Mouse (Mus musculus): Measurements from ENCODE around the gene Slc26a5. TPM values are rescaled to one million over a fixed set of nuclear protein-coding genes. Genes with fewer than 3 reads are reported as not detected.

Slc26a5 gene
- polyA plus RNA-seq, 1 experiment from 2014 or later, result 0.30 TPM

DNA sequence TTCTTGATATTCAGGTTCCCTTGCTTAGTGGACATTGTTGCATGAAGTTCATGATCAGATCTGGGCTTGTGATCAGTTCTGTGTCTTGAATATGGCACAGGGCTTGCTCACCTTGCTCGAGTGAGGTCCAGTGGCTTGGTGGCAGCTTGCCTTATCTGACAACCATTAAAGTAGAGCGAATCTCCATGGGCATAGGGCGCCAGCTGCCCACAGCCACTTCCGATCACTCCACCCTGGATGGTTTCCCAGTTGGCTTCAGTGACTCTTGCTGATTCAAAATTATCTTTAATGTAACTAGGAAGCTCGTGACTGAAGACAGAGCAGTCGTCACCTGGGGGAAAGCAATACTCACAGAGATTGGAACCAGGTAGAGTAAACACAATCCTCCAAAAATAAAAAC, 33.5 kb upstream of the Slc26a5 start:
- H3K4me1 ChIP-seq (ENCODE audit: insufficient read depth), result no peaks in the 10 kb centered on the region
- no peak overlapping the region for H3K4me2 ChIP-seq
- no peak overlapping the region for H3K4me3 ChIP-seq (ENCODE audit: low read depth, low read length)
- H3K9ac ChIP-seq, result no peak overlapping the region
- H3K36me3 ChIP-seq (ENCODE audit: insufficient read depth), result no peaks in the 10 kb centered on the region
- DNase-seq (no peak), ATAC-seq (ENCODE audit: insufficient read depth) (no peak)
- no peaks in the 10 kb centered on the region for H3K9me3 ChIP-seq (ENCODE audit: low read depth, low read length)
- no peaks in the 10 kb centered on the region for H3K27me3 ChIP-seq (ENCODE audit: insufficient read depth, low read length)
- TF ChIP-seq CTCF (IDR thresholded peaks at IDR 0.05; ENCODE audit: low read depth), result no peak
- WGBS, result 82% methylated on average over 6 of the region's 6 CpGs
- H3K27ac ChIP-seq (ENCODE audit: low read depth), result no peak overlapping the region

DNA sequence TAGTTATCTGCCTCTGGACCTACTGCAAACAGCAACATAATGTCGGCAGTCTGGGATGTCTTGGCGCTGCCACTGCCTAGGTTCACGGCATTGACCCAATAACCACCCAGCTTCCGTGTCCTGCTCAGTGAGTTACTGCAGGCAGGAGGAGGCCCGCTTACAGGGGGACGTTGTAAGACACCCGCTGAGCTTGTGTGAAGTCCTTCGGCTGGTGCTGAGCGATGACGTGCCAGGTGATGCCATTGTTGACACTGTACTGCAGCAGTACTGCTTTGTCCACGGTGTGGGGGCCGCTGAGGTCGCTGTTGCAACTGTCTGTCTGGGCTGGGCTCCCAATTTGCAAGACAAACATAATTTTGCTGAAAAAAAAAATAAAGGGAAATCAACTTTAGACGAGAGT, 31.2 kb upstream of the Slc26a5 start:
- Histone ChIP-seq H3K9me3 (ENCODE audit: low read depth, low read length) (no peaks in the 10 kb centered on the region), H3K36me3 (ENCODE audit: insufficient read depth) (no peaks in the 10 kb centered on the region), H3K4me1 (ENCODE audit: insufficient read depth) (no peaks in the 10 kb centered on the region), H3K27me3 (ENCODE audit: insufficient read depth, low read length) (no peaks in the 10 kb centered on the region), H3K4me3 (ENCODE audit: low read depth, low read length) (no peak overlapping the region), H3K4me2 (no peak overlapping the region), H3K9ac (no peak overlapping the region), H3K27ac (ENCODE audit: low read depth) (no peak overlapping the region)
- WGBS, result 27% methylated on average over 14 of the region's 14 CpGs
- DNase-seq (peak; percentile 57), ATAC-seq (ENCODE audit: insufficient read depth) (peak; percentile 85)
- TF ChIP-seq CTCF (IDR thresholded peaks at IDR 0.05; ENCODE audit: low read depth), result no peak

- ATAC-seq (ENCODE audit: insufficient read depth) (no peak), DNase-seq (no peak)
- Histone ChIP-seq H3K4me1 (ENCODE audit: insufficient read depth) (no peaks in the 10 kb centered on the region), H3K4me3 (ENCODE audit: low read depth, low read length) (no peak overlapping the region), H3K9ac (no peak overlapping the region), H3K27ac (ENCODE audit: low read depth) (no peak overlapping the region), H3K9me3 (ENCODE audit: low read depth, low read length) (no peaks in the 10 kb centered on the region), H3K36me3 (ENCODE audit: insufficient read depth) (no peaks in the 10 kb centered on the region), H3K4me2 (no peak overlapping the region), H3K27me3 (ENCODE audit: insufficient read depth, low read length) (no peaks in the 10 kb centered on the region)
- TF ChIP-seq CTCF (IDR thresholded peaks at IDR 0.05; ENCODE audit: low read depth), result no peak
- WGBS, result 76% methylated on average over 3 of the region's 3 CpGs
Measured at GRCm38 (mm10) chr5:21894168-21894567, 28.8 kb upstream of the Slc26a5 start.

GRCm38 (mm10) chr5:21866750-21867149, 1.3 kb upstream of the Slc26a5 start:
- TF ChIP-seq CTCF (IDR thresholded peaks at IDR 0.05; ENCODE audit: low read depth), result no peak
- 43% methylated on average over 8 of the region's 8 CpGs for WGBS
- no peak overlapping the region for H3K4me2 ChIP-seq

DNA sequence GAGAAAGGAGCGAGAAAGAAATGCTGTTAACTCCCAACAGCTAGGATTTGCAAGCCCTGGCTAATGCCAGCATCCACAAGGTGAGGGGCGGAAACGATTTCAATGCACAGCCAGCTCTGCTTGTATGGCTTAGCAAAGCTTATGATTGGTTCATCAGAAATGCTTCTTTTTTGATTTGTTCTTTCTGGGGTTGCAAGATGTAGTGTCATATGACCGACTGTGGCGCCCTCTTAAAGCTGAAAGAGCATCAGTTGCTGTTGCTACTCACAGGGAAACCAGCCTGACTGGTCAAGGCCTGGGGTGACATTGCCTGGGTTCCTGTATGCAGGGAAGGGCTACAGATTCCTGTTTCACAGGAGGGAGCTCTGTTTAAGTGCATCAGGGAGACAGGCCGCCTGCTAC, 908 bp upstream of the Slc26a5 start:
- Histone ChIP-seq H3K4me3 (ENCODE audit: low read depth, low read length) (no peak overlapping the region), H3K27ac (ENCODE audit: low read depth) (0 out of 2 replicates have a peak overlapping the region, but pooled peaks have one; percentile 0), H3K4me2 (peak overlapping the region; percentile 54), H3K36me3 (ENCODE audit: insufficient read depth) (no peaks in the 10 kb centered on the region), H3K9me3 (ENCODE audit: low read depth, low read length) (no peaks in the 10 kb centered on the region), H3K9ac (no peak overlapping the region), H3K27me3 (ENCODE audit: insufficient read depth, low read length) (no peaks in the 10 kb centered on the region), H3K4me1 (ENCODE audit: insufficient read depth) (peaks cover 4% of the 10 kb centered on the region; the same call in 1 of the 2 replicates)
- DNase-seq (peak; percentile 47), ATAC-seq (ENCODE audit: insufficient read depth) (peak; percentile 86)
- 12% methylated on average over 6 of the region's 6 CpGs for WGBS
- TF ChIP-seq CTCF (IDR thresholded peaks at IDR 0.05; ENCODE audit: low read depth), result no peak

More at GRCm38 (mm10) chr5:21866750-21867149, 1.3 kb upstream of the Slc26a5 start:
- no peak for DNase-seq
- peak; percentile 57; the same call in 1 of the 2 replicates for ATAC-seq (ENCODE audit: insufficient read depth)
- no peaks in the 10 kb centered on the region for H3K36me3 ChIP-seq (ENCODE audit: insufficient read depth)
- no peaks in the 10 kb centered on the region for H3K27me3 ChIP-seq (ENCODE audit: insufficient read depth, low read length)
- H3K27ac ChIP-seq (ENCODE audit: low read depth), result no peak overlapping the region; the same call in 1 of the 2 replicates
- H3K9me3 ChIP-seq (ENCODE audit: low read depth, low read length), result no peaks in the 10 kb centered on the region
- no peak overlapping the region for H3K9ac ChIP-seq
- peaks cover 4% of the 10 kb centered on the region; the same call in 1 of the 2 replicates for H3K4me1 ChIP-seq (ENCODE audit: insufficient read depth)
- no peak overlapping the region for H3K4me3 ChIP-seq (ENCODE audit: low read depth, low read length)

- no peaks in the 10 kb centered on the region for H3K4me1 ChIP-seq (ENCODE audit: insufficient read depth)
- ATAC-seq (ENCODE audit: insufficient read depth), result no peak
- no peak overlapping the region for H3K27ac ChIP-seq (ENCODE audit: low read depth)
- H3K4me2 ChIP-seq, result no peak overlapping the region
- H3K36me3 ChIP-seq (ENCODE audit: insufficient read depth), result no peaks in the 10 kb centered on the region
- H3K9me3 ChIP-seq (ENCODE audit: low read depth, low read length), result no peaks in the 10 kb centered on the region
- H3K4me3 ChIP-seq (ENCODE audit: low read depth, low read length), result no peak overlapping the region
- no peak overlapping the region for H3K9ac ChIP-seq
- 76% methylated on average over 7 of the region's 7 CpGs for WGBS
- no peak for TF ChIP-seq CTCF (IDR thresholded peaks at IDR 0.05; ENCODE audit: low read depth)
- H3K27me3 ChIP-seq (ENCODE audit: insufficient read depth, low read length), result no peaks in the 10 kb centered on the region
- no peak for DNase-seq
Measured at GRCm38 (mm10) chr5:21858653-21859052, 6.8 kb downstream of the Slc26a5 start.

DNA sequence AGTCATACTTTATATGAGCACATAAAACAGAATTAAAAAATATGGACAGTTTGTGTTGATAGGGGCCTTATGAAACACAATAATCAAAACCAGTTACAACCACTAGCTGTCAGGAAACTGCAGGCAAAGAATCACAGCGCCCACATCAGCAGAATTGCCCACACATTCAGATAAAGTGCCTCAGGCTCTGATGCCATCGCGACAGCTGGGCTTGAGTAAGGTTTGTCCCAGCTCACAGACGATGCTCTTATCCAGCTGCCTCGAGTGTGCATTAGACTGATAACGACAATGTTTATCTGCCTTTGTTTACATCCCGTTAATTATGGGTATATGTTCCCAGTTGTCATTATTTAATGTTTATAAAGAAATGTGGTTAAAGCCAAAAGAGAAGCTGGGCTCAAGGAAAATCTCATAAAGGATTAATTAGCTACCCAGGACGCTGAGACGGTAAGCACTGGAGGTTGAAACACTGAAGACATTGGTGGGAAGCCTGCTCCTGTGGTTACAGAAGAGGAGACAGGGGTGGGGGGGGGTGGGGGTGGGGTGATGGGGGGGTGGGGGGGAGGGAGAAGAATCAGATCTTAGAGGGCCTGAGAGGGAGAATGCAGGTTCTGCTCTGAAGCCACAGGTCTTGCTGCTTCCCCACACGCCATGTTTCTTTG, 13.6 kb downstream of the Slc26a5 start:
- H3K27ac ChIP-seq (ENCODE audit: low read depth), result no peak overlapping the region
- H3K9me3 ChIP-seq (ENCODE audit: low read depth, low read length), result no peaks in the 10 kb centered on the region
- no peak overlapping the region for H3K4me3 ChIP-seq (ENCODE audit: low read depth, low read length)
- no peak overlapping the region for H3K4me2 ChIP-seq
- no peaks in the 10 kb centered on the region for H3K27me3 ChIP-seq (ENCODE audit: insufficient read depth, low read length)
- no peaks in the 10 kb centered on the region for H3K4me1 ChIP-seq (ENCODE audit: insufficient read depth)
- no peaks in the 10 kb centered on the region for H3K36me3 ChIP-seq (ENCODE audit: insufficient read depth)
- peak; percentile 31 for DNase-seq
- no peak for TF ChIP-seq CTCF (IDR thresholded peaks at IDR 0.05; ENCODE audit: low read depth)
- peak; percentile 65; the same call in 1 of the 2 replicates for ATAC-seq (ENCODE audit: insufficient read depth)
- WGBS, result 25% methylated on average over 10 of the region's 10 CpGs
- H3K9ac ChIP-seq, result no peak overlapping the region
